Mouse (Mus musculus): Measurements from ENCODE around the gene Wdr38. TPM values are rescaled to one million over a fixed set of nuclear protein-coding genes. Genes with fewer than 3 reads are reported as not detected.

Wdr38 gene
- polyA plus RNA-seq, 1 experiment from 2014 or later, result 0.76 TPM

DNA sequence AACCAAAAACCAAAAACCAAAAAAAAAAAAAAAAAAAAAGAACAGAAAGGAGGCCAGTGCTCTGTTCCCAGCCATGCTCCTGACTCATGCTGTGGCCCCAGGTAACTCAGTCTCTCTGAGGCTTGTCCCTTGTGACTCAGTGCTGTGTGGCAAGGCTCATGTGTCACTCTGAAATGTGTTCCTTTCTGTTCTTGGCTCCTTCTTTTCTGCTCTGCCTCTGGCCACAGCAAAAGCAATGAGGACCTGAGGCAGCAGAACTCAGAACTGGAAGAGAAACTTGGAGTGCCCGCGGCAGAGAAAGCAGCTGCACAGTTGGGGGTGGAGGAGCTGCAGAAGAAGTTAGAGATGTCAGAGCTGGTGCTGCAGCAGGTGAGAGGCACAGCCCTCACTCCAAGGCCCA is 23.1 kb upstream of the Wdr38 start:
- Histone ChIP-seq H3K9me3 (replicated peaks) (no peaks in the 10 kb centered on the region), H3K27me3 (peaks cover 19% of the 10 kb centered on the region), H3K36me3 (replicated peaks) (no peaks in the 10 kb centered on the region), H3K27ac (replicated peaks) (no peak overlapping the region), H3K4me1 (replicated peaks) (peaks cover 28% of the 10 kb centered on the region), H3K9ac (no peak overlapping the region), H3K4me3 (replicated peaks) (no peak overlapping the region), H3K4me2 (no peak overlapping the region)
- 42% methylated on average over 2 of the region's 2 CpGs for WGBS (ENCODE audit: insufficient replicate concordance)
- ATAC-seq (ENCODE audit: insufficient read depth), result no peak

- ATAC-seq (ENCODE audit: insufficient read depth), result no peak
- no peaks in the 10 kb centered on the region for H3K9me3 ChIP-seq (replicated peaks)
- 65% methylated on average over 3 of the region's 3 CpGs for WGBS (ENCODE audit: insufficient replicate concordance)
- no peak overlapping the region for H3K27ac ChIP-seq (replicated peaks)
- H3K36me3 ChIP-seq (replicated peaks), result no peaks in the 10 kb centered on the region
- H3K9ac ChIP-seq, result no peak overlapping the region
- H3K4me2 ChIP-seq, result no peak overlapping the region
- peaks cover 19% of the 10 kb centered on the region for H3K4me1 ChIP-seq (replicated peaks)
- no peak overlapping the region for H3K4me3 ChIP-seq (replicated peaks)
- peaks cover 28% of the 10 kb centered on the region for H3K27me3 ChIP-seq
Observed at GRCm38 (mm10) chr2:38975181-38975580, 22.1 kb upstream of the Wdr38 start.

GRCm38 (mm10) chr2:38975941-38976805 is 21.1 kb upstream of the Wdr38 start:
- ATAC-seq (ENCODE audit: insufficient read depth), result no peak
- H3K9me3 ChIP-seq (replicated peaks), result no peaks in the 10 kb centered on the region
- peaks cover 28% of the 10 kb centered on the region for H3K27me3 ChIP-seq
- 72% methylated on average over 21 of the region's 21 CpGs for WGBS (ENCODE audit: insufficient replicate concordance)
- H3K9ac ChIP-seq, result no peak overlapping the region
- no peak overlapping the region for H3K4me3 ChIP-seq (replicated peaks)
- H3K4me2 ChIP-seq, result no peak overlapping the region
- no peaks in the 10 kb centered on the region for H3K36me3 ChIP-seq (replicated peaks)
- H3K27ac ChIP-seq (replicated peaks), result no peak overlapping the region
- peaks cover 9% of the 10 kb centered on the region for H3K4me1 ChIP-seq (replicated peaks)

DNA sequence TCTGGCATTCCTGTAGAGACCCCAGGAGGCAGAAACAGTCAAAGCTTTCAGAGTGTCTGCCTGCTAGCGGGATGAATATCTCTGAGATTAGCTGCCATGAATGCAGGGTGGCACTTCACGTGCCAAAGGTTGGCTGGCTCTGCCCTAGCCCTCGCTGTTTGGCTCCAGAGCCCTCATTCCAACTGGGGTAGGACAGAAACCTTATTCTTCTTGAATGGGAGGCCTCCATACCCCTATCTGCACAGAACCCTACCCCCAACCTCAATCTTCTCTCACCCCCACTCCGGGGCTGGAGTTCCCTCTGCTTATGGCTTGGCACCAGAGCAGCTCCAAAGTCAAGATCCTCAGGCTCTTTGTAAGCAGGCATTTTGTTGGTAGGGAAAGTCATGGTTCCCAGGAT is 19.4 kb upstream of the Wdr38 start:
- no peak overlapping the region for H3K27ac ChIP-seq (replicated peaks)
- H3K4me1 ChIP-seq (replicated peaks), result peaks cover 8% of the 10 kb centered on the region
- peaks cover 28% of the 10 kb centered on the region for H3K27me3 ChIP-seq
- 72% methylated on average over 4 of the region's 4 CpGs for WGBS (ENCODE audit: insufficient replicate concordance)
- H3K4me2 ChIP-seq, result no peak overlapping the region
- no peak for ATAC-seq (ENCODE audit: insufficient read depth)
- H3K4me3 ChIP-seq (replicated peaks), result no peak overlapping the region
- H3K9ac ChIP-seq, result no peak overlapping the region
- no peaks in the 10 kb centered on the region for H3K9me3 ChIP-seq (replicated peaks)
- no peaks in the 10 kb centered on the region for H3K36me3 ChIP-seq (replicated peaks)

DNA sequence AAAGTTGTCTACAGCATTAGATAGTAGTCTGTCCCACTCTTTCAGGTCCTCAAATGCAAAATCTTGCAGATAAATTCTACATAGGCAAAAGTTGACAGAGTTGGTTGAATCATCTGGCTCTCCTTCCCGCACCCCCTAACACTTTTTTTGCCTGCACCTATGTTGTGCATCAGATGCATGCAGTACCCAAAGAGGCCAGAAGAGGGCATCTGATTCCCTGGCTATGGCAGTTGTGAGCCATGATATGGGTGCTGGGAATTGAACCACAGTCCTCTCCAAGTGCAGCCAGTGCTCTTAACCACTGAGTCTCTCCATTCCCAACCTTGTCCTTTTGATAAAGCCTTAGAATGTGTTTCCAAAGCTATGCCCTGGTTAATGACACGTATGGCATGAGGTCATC is 13.8 kb upstream of the Wdr38 start:
- ATAC-seq (ENCODE audit: insufficient read depth), result no peak
- no peak overlapping the region for H3K27ac ChIP-seq (replicated peaks)
- H3K4me1 ChIP-seq (replicated peaks), result peaks cover 15% of the 10 kb centered on the region
- whole genome bisulfite sequencing (ENCODE audit: insufficient replicate concordance), result 84% methylated on average over 2 of the region's 2 CpGs
- H3K4me3 ChIP-seq (replicated peaks), result no peak overlapping the region
- no peak overlapping the region for H3K9ac ChIP-seq
- 0 out of 2 replicates have a peak, but pooled peaks cover 3% of the 10 kb centered on the region for H3K9me3 ChIP-seq (replicated peaks)
- peaks cover 9% of the 10 kb centered on the region for H3K27me3 ChIP-seq
- H3K4me2 ChIP-seq, result no peak overlapping the region
- H3K36me3 ChIP-seq (replicated peaks), result no peaks in the 10 kb centered on the region

GRCm38 (mm10) chr2:38986580-38986979 is 10.7 kb upstream of the Wdr38 start:
- 74% methylated on average over 3 of the region's 3 CpGs for WGBS (ENCODE audit: insufficient replicate concordance)
- ATAC-seq (ENCODE audit: insufficient read depth), result no peak
- Histone ChIP-seq H3K36me3 (replicated peaks) (no peaks in the 10 kb centered on the region), H3K27me3 (no peaks in the 10 kb centered on the region), H3K27ac (replicated peaks) (no peak overlapping the region), H3K9ac (no peak overlapping the region), H3K4me3 (replicated peaks) (no peak overlapping the region), H3K9me3 (replicated peaks) (0 out of 2 replicates have a peak, but pooled peaks cover 3% of the 10 kb centered on the region), H3K4me2 (no peak overlapping the region), H3K4me1 (replicated peaks) (peaks cover 37% of the 10 kb centered on the region)

DNA sequence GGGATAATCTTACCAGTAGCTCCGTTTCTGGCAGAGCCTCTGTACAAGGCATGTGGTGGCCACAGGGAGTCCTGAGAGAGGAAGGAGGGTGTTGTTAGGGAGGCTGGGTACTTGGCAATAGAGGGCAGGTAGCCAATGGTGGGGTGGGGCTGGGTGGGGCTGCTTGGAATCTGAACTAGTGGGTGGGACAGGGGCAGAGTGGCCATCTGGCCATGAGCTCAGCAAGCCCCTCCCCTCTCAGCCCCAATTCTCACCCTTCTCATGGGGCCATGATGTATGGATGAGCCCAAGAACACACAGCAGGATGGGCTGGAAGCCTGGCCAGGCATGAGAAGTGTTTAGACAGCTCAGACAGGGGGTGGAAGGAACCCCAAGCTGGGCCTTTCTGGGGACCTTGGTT is 9.9 kb upstream of the Wdr38 start:
- peaks cover 45% of the 10 kb centered on the region for H3K4me1 ChIP-seq (replicated peaks)
- H3K9ac ChIP-seq, result no peak overlapping the region
- WGBS (ENCODE audit: insufficient replicate concordance), result 62% methylated on average over 1 of the region's 1 CpGs
- no peaks in the 10 kb centered on the region for H3K36me3 ChIP-seq (replicated peaks)
- no peak overlapping the region for H3K4me3 ChIP-seq (replicated peaks)
- H3K4me2 ChIP-seq, result no peak overlapping the region
- H3K27ac ChIP-seq (replicated peaks), result 0 out of 2 replicates have a peak overlapping the region, but pooled peaks have one; percentile 73
- H3K27me3 ChIP-seq, result no peaks in the 10 kb centered on the region
- no peak for ATAC-seq (ENCODE audit: insufficient read depth)
- H3K9me3 ChIP-seq (replicated peaks), result 0 out of 2 replicates have a peak, but pooled peaks cover 3% of the 10 kb centered on the region

GRCm38 (mm10) chr2:38987803-38988510 is 9.3 kb upstream of the Wdr38 start:
- Histone ChIP-seq H3K9me3 (replicated peaks) (0 out of 2 replicates have a peak, but pooled peaks cover 3% of the 10 kb centered on the region), H3K4me2 (no peak overlapping the region), H3K4me1 (replicated peaks) (peaks cover 48% of the 10 kb centered on the region), H3K27me3 (no peaks in the 10 kb centered on the region), H3K4me3 (replicated peaks) (no peak overlapping the region), H3K36me3 (replicated peaks) (no peaks in the 10 kb centered on the region), H3K27ac (replicated peaks) (peak overlapping the region; percentile 73), H3K9ac (no peak overlapping the region)
- 69% methylated on average over 6 of the region's 6 CpGs for WGBS (ENCODE audit: insufficient replicate concordance)
- no peak for ATAC-seq (ENCODE audit: insufficient read depth)

DNA sequence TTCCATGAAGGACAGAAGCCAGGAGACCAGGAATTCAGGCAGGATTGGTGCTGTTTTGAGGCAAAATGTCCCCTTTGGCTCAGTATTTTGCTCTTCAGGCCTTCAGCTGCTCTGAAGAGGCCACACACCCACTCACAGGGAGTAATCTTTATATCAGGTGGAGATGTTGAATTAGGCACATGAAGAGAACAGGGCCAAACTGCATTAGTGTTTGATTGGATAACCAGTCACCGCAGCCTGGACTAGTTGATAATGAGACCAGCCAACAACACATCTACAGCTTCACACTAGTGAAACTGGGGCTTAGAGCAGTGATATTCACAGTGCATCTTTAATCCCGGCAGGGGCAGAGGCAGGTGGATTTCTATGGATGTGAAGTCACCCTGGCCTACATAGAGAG is 8.3 kb upstream of the Wdr38 start:
- 36% methylated on average over 2 of the region's 2 CpGs for WGBS (ENCODE audit: insufficient replicate concordance)
- H3K27me3 ChIP-seq, result no peaks in the 10 kb centered on the region
- H3K9ac ChIP-seq, result no peak overlapping the region
- H3K36me3 ChIP-seq (replicated peaks), result no peaks in the 10 kb centered on the region
- H3K4me1 ChIP-seq (replicated peaks), result peaks cover 48% of the 10 kb centered on the region
- H3K27ac ChIP-seq (replicated peaks), result peak overlapping the region; percentile 73
- H3K9me3 ChIP-seq (replicated peaks), result no peaks in the 10 kb centered on the region
- H3K4me2 ChIP-seq, result peak overlapping the region; percentile 32
- peak; percentile 83 for ATAC-seq (ENCODE audit: insufficient read depth)
- no peak overlapping the region for H3K4me3 ChIP-seq (replicated peaks)

- Histone ChIP-seq H3K4me2 (no peak overlapping the region), H3K9ac (no peak overlapping the region), H3K4me1 (replicated peaks) (peaks cover 48% of the 10 kb centered on the region), H3K27me3 (no peaks in the 10 kb centered on the region), H3K36me3 (replicated peaks) (no peaks in the 10 kb centered on the region), H3K4me3 (replicated peaks) (no peak overlapping the region), H3K9me3 (replicated peaks) (no peaks in the 10 kb centered on the region), H3K27ac (replicated peaks) (no peak overlapping the region)
- 25% methylated on average over 4 of the region's 4 CpGs for WGBS (ENCODE audit: insufficient replicate concordance)
- no peak for ATAC-seq (ENCODE audit: insufficient read depth)
Observed at GRCm38 (mm10) chr2:38992004-38992403, 5.3 kb upstream of the Wdr38 start.

GRCm38 (mm10) chr2:38992452-38992851 is 4.8 kb upstream of the Wdr38 start:
- H3K4me3 ChIP-seq (replicated peaks), result no peak overlapping the region
- H3K4me2 ChIP-seq, result no peak overlapping the region
- WGBS (ENCODE audit: insufficient replicate concordance), result 63% methylated on average over 4 of the region's 4 CpGs
- H3K4me1 ChIP-seq (replicated peaks), result peaks cover 48% of the 10 kb centered on the region
- ATAC-seq (ENCODE audit: insufficient read depth), result no peak
- H3K27me3 ChIP-seq, result no peaks in the 10 kb centered on the region
- no peak overlapping the region for H3K9ac ChIP-seq
- no peak overlapping the region for H3K27ac ChIP-seq (replicated peaks)
- H3K36me3 ChIP-seq (replicated peaks), result no peaks in the 10 kb centered on the region
- no peaks in the 10 kb centered on the region for H3K9me3 ChIP-seq (replicated peaks)

Measured in liver, embryonic 15.5 days (tissue).